Mouse (Mus musculus) neural tube, embryonic 15.5 days (tissue): ENCODE data around the gene Hnrnpu. TPM values are rescaled to one million over a fixed set of nuclear protein-coding genes. Genes with fewer than 3 reads are reported as not detected.
A peak's percentile ranks its signal among the peaks of the same experiment; 100 is the strongest.
"Not testable (repeated sequence)": the region's sequence is repeated elsewhere in the genome, so short reads cannot be mapped to it uniquely, and the experiment has no call there.

Experiments
- ATAC-seq: fragments of 200-750 bp; cut with Nextera tagmentation; 2 replicates; pipeline ENCODE4 v1.8.0; 2017; ENCODE audit warnings: mild to moderate bottlenecking, moderate TSS enrichment, moderate library complexity; ENCODE audit not compliant: low FRiP score
- H3K27ac ChIP-seq: fragments of 300-500 bp; sonication (generic); replicated peaks from 2 replicates; pipeline ENCODE4 v1.5.1; 2015; ENCODE audit warnings: mild to moderate bottlenecking, inconsistent platforms
- H3K27me3 ChIP-seq: fragments of 300-500 bp; sonication (generic); replicated peaks from 2 replicates; pipeline ENCODE4 v1.6.1; 2015; ENCODE audit warnings: inconsistent platforms
- H3K36me3 ChIP-seq: fragments of 300-500 bp; sonication (generic); 2 replicates; pipeline ENCODE4 v1.6.1; 2015; ENCODE audit warnings: inconsistent platforms
- H3K4me1 ChIP-seq: fragments of 300-500 bp; sonication (generic); 2 replicates; pipeline ENCODE4 v1.6.1; 2015; ENCODE audit warnings: inconsistent platforms
- H3K4me2 ChIP-seq: fragments of 300-500 bp; sonication (generic); 2 replicates; pipeline ENCODE4 v1.6.1; 2015; ENCODE audit warnings: inconsistent platforms, mild to moderate bottlenecking, moderate library complexity
- H3K4me3 ChIP-seq: fragments of 300-500 bp; sonication (generic); replicated peaks from 2 replicates; pipeline ENCODE4 v1.5.1; 2015; ENCODE audit warnings: mild to moderate bottlenecking, inconsistent platforms
- H3K9ac ChIP-seq: fragments of 300-500 bp; sonication (generic); replicated peaks from 2 replicates; pipeline ENCODE4 v1.6.1; 2015; ENCODE audit warnings: mild to moderate bottlenecking, inconsistent platforms
- H3K9me3 ChIP-seq: fragments of 300-500 bp; sonication (generic); replicated peaks from 2 replicates; pipeline ENCODE4 v1.6.1; 2016; ENCODE audit warnings: inconsistent platforms
- WGBS: fragments of 180-500 bp; shearing (Covaris S2); methylation state at CpG from one replicate; pipeline ENCODE4 v1.1.7; 2015; ENCODE audit warnings: mixed read lengths; 5-methylcytosine and 5-hydroxymethylcytosine counted together
- polyA plus RNA-seq: library from polyadenylated mRNA; unstranded; fragments of >200 nt; fragmentation: Nextera tagmentation; extraction: Ambion mirVana; gene quantifications from 2 replicates; pipeline ENCODE4 v1.2.1, GENCODE M21; 2015

Hnrnpu gene
- polyA plus RNA-seq, 1 experiment from 2014 or later = 224 TPM

GRCm38 (mm10) chr1:178360702-178361101, 23.1 kb upstream of the Hnrnpu start:
- Histone ChIP-seq H3K4me1 (no peaks in the 10 kb centered on the region), H3K4me2 (no peak overlapping the region), H3K27me3 (no peaks in the 10 kb centered on the region), H3K9ac (no peak overlapping the region), H3K9me3 (no peaks in the 10 kb centered on the region), H3K27ac (no peak overlapping the region), H3K4me3 (no peak overlapping the region), H3K36me3 (no peaks in the 10 kb centered on the region)
- no peak for ATAC-seq
- 63% methylated on average over 2 of the region's 2 CpGs for WGBS

DNA sequence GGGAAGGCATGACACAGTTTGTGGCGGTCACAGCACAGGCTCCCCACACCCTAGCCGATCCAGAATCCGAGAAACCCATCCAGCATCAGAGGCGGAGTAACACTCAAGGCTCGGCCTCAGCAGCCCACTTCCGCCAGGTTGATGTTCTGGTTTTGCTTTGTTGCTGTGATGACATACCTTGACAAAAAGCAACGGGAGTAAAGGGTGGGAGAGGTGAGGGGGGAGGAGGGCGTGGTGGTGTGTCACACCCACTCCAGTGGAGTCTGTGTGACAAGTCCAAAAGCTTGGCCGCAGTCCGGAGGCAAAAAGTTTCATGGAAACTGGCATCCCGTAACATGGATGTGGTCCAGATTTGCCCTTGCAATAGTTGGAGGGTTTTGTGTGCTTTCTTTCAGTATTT, 22.7 kb upstream of the Hnrnpu start:
- no peak for ATAC-seq
- Histone ChIP-seq H3K27me3 (no peaks in the 10 kb centered on the region), H3K36me3 (no peaks in the 10 kb centered on the region), H3K4me3 (no peak overlapping the region), H3K4me2 (no peak overlapping the region), H3K27ac (no peak overlapping the region), H3K4me1 (no peaks in the 10 kb centered on the region), H3K9me3 (no peaks in the 10 kb centered on the region), H3K9ac (no peak overlapping the region)
- WGBS = 90% methylated on average over 11 of the region's 11 CpGs

GRCm38 (mm10) chr1:178357776-178358710, 20.4 kb upstream of the Hnrnpu start:
- no peaks in the 10 kb centered on the region for H3K9me3 ChIP-seq
- no peak overlapping the region for H3K9ac ChIP-seq
- 69% methylated on average over 12 of the region's 12 CpGs for WGBS
- no peaks in the 10 kb centered on the region for H3K36me3 ChIP-seq
- H3K27ac ChIP-seq = no peak overlapping the region
- no peak overlapping the region for H3K4me2 ChIP-seq
- H3K27me3 ChIP-seq = no peaks in the 10 kb centered on the region
- no peaks in the 10 kb centered on the region for H3K4me1 ChIP-seq
- H3K4me3 ChIP-seq = no peak overlapping the region
- no peak for ATAC-seq

DNA sequence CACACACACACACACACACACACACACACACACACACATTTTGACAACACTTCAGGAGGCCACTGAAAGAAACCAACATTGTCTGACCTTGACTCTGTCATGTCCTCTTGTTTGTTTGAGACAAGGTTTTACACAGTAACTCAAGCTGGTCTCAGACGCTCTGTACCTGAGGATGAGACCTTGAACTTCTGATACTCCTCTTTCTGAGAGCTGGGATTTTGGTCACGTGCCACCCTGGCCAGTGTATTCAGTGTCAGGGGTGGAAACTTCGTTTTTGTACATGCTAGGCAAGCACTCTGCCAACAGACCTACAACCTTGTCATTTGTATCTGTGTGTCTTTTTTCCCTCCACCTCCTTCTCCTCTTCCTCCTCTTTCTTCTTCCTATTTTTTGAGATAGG, 17.0 kb upstream of the Hnrnpu start:
- 63% methylated on average over 3 of the region's 3 CpGs for WGBS
- no peak for ATAC-seq
- H3K4me2 ChIP-seq = no peak overlapping the region
- H3K9ac ChIP-seq = no peak overlapping the region
- no peaks in the 10 kb centered on the region for H3K36me3 ChIP-seq
- H3K9me3 ChIP-seq = no peaks in the 10 kb centered on the region
- H3K27me3 ChIP-seq = no peaks in the 10 kb centered on the region
- H3K27ac ChIP-seq = no peak overlapping the region
- H3K4me1 ChIP-seq = no peaks in the 10 kb centered on the region
- no peak overlapping the region for H3K4me3 ChIP-seq

DNA sequence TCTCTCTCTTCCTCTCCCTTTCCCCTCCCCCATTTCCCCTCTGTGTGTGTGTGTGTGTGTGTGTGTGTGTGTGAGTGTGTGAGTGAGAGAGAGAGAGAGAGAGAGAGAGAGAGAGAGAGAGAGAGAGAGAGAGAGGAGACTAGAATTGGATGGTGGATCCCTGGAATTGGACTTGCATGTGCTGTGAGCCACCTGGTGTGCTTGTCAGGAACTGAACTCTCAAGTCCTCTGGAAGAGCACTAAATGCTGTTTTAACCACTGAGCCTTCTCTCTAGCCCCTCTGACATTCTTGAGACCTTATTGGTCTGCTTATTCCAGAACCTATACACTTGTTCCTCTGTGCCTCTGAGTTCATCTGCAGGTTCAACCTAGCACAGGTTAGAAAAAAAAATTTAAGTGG, 14.0 kb upstream of the Hnrnpu start:
- H3K9me3 ChIP-seq = no peaks in the 10 kb centered on the region
- no peak overlapping the region for H3K27ac ChIP-seq
- H3K9ac ChIP-seq = no peak overlapping the region
- no peak overlapping the region for H3K4me3 ChIP-seq
- H3K27me3 ChIP-seq = no peaks in the 10 kb centered on the region
- ATAC-seq = no peak
- no peaks in the 10 kb centered on the region for H3K4me1 ChIP-seq
- no peak overlapping the region for H3K4me2 ChIP-seq
- H3K36me3 ChIP-seq = no peaks in the 10 kb centered on the region

DNA sequence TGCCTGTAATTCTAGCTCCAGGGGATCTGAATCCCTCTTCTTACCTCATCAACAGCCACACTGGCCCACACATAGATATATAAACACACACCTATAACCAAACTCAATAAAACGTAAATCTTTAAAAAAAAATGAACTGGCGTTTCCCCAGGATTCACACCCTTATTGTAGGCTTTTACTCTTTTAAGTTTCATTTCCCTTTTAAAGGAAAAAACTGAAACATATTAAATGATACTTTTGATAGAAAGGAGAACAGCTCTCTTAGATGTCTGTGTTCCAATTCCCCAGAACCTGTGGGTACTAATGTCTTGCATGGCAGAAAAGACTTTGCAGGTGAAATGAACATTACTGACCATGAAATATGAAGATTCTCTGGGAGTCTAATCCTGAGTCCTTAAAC, 13.2 kb upstream of the Hnrnpu start:
- ATAC-seq = no peak
- Histone ChIP-seq H3K27me3 (no peaks in the 10 kb centered on the region), H3K36me3 (no peaks in the 10 kb centered on the region), H3K9me3 (no peaks in the 10 kb centered on the region), H3K4me1 (no peaks in the 10 kb centered on the region), H3K9ac (no peak overlapping the region), H3K27ac (no peak overlapping the region), H3K4me2 (no peak overlapping the region), H3K4me3 (no peak overlapping the region)
- 99% methylated on average over 2 of the region's 2 CpGs for WGBS

GRCm38 (mm10) chr1:178344071-178344805, 6.6 kb upstream of the Hnrnpu start:
- not testable (repeated sequence) for H3K4me2 ChIP-seq, H3K9me3 ChIP-seq, H3K4me3 ChIP-seq, H3K4me1 ChIP-seq, ATAC-seq, H3K27me3 ChIP-seq, H3K27ac ChIP-seq, H3K36me3 ChIP-seq, H3K9ac ChIP-seq
- 91% methylated on average over 10 of the region's 10 CpGs for WGBS

DNA sequence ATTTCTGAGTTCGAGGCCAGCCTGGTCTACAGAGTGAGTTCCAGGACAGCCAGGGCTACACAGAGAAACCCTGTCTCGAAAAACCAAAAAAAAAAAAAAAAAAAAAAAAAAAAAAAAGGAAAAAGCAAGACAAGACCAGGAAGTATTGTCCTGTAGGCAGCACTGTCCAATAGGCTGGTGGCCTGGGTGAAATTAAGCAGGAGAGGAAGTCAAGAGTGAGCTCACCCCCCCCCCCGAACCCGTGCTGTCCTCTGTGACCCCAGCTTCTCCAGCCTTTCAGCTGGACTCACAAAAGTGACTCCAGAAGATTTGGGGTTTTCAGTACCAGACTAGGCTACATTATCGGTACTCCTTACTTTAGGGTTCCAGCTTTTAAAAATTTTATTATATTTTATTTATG, 5.0 kb upstream of the Hnrnpu start:
- no peak overlapping the region for H3K4me3 ChIP-seq
- no peak for ATAC-seq
- H3K36me3 ChIP-seq = no peaks in the 10 kb centered on the region
- H3K9ac ChIP-seq = no peak overlapping the region
- H3K27ac ChIP-seq = no peak overlapping the region
- H3K27me3 ChIP-seq = no peaks in the 10 kb centered on the region
- no peaks in the 10 kb centered on the region for H3K9me3 ChIP-seq
- peaks cover 6% of the 10 kb centered on the region for H3K4me1 ChIP-seq
- H3K4me2 ChIP-seq = no peak overlapping the region
- WGBS = 79% methylated on average over 5 of the region's 5 CpGs

- Histone ChIP-seq H3K4me1 (peaks cover 6% of the 10 kb centered on the region), H3K9me3 (no peaks in the 10 kb centered on the region), H3K36me3 (no peaks in the 10 kb centered on the region), H3K4me3 (no peak overlapping the region), H3K4me2 (no peak overlapping the region), H3K27ac (no peak overlapping the region), H3K9ac (no peak overlapping the region), H3K27me3 (no peaks in the 10 kb centered on the region)
- ATAC-seq = no peak
- 79% methylated on average over 1 of the region's 1 CpGs for WGBS
Observed at GRCm38 (mm10) chr1:178342063-178342462, 4.5 kb upstream of the Hnrnpu start.

GRCm38 (mm10) chr1:178341435-178341834, 3.8 kb upstream of the Hnrnpu start:
- Histone ChIP-seq H3K4me2 (no peak overlapping the region), H3K4me3 (no peak overlapping the region)
- ATAC-seq = no peak

DNA sequence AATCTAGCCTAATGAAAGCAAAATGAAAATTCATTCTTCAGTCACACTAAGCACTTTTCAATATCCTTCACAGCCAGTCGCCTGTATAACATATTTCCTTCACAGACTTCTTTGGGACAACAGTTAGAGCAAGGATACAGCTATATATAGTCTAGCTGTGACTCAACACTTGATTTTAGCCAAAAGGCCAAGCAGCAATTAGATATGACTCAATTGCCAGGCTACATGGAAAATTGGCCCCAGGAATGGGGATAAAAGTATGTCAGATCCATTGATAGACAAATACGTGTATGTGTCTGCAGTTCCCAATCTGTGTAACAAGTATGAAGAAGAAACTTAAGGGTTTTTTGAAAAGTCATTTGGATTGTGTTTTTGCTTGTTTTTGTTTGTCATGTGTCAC, 2.6 kb upstream of the Hnrnpu start:
- 96% methylated on average over 2 of the region's 2 CpGs for WGBS
- H3K4me3 ChIP-seq = no peak overlapping the region
- no peaks in the 10 kb centered on the region for H3K36me3 ChIP-seq
- H3K4me2 ChIP-seq = no peak overlapping the region
- H3K4me1 ChIP-seq = peaks cover 8% of the 10 kb centered on the region
- no peaks in the 10 kb centered on the region for H3K27me3 ChIP-seq
- ATAC-seq = no peak
- no peak overlapping the region for H3K9ac ChIP-seq
- no peaks in the 10 kb centered on the region for H3K9me3 ChIP-seq
- H3K27ac ChIP-seq = no peak overlapping the region

More at GRCm38 (mm10) chr1:178341435-178341834, 3.8 kb upstream of the Hnrnpu start:
- Histone ChIP-seq H3K9ac (no peak overlapping the region), H3K36me3 (no peaks in the 10 kb centered on the region), H3K9me3 (no peaks in the 10 kb centered on the region), H3K4me1 (peaks cover 6% of the 10 kb centered on the region), H3K27ac (no peak overlapping the region), H3K27me3 (no peaks in the 10 kb centered on the region)
- 87% methylated on average over 3 of the region's 3 CpGs for WGBS

DNA sequence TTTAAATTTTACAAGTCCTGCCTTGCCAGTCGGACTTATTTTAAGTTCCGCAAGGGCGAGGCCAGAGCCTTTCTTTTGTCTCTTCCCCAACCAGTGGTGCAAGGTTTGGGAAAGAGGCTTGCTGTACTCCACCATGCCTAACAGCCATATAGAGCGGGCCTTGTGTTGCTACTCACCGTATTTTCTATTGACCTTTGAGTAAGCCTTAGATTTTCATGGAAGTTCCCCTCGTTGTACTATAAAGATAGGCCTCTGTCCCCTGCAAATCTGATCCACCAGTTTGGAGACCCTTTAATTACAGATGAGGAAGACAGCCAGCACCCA, 683 bp upstream of the Hnrnpu start:
- no peak for ATAC-seq
- under 1% methylated on average over 6 of the region's 6 CpGs for WGBS
- Histone ChIP-seq H3K9me3 (no peaks in the 10 kb centered on the region), H3K4me1 (peaks cover 21% of the 10 kb centered on the region), H3K36me3 (peaks cover 7% of the 10 kb centered on the region), H3K27me3 (no peaks in the 10 kb centered on the region), H3K9ac (peak overlapping the region; percentile 81), H3K4me2 (peak overlapping the region; percentile 70), H3K27ac (peak overlapping the region; percentile 98), H3K4me3 (peak overlapping the region; percentile 96)
